Mouse (Mus musculus) liver, embryonic 14.5 days (tissue): ENCODE data around the gene Galns.

Experiments
- CTCF ChIP-seq: IDR thresholded peaks from 2 replicates; pipeline ENCODE4 v1.5.1; 2016; ENCODE audit warnings: antibody characterized with exemption, low read depth, control low read depth
- EP300 ChIP-seq: IDR thresholded peaks from 2 replicates; pipeline ENCODE4 v1.6.1; 2016; ENCODE audit warnings: antibody characterized with exemption, low read depth

DNA sequence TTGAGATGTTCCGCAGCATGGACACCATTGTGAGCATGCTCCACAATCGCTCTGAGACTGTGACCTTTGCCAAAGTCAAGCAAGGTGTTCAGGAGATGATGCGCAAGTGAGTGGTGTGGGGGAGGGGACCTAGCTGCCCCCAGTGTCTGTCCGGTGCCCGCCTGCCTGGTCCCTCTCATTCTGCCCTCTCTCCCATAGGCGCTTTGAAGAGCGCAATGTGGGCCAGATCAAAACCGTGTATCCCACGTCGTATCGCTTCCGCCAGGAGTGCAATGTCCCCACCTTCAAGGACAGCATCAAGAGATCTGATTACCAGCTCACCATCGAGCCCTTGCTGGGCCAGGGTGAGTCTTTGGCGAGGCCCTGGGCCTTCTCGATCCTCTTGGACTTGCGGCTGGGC lies 41.3 kb downstream of the Galns start:
- TF ChIP-seq CTCF = no peak
- TF ChIP-seq EP300 = no peak
